Mouse (Mus musculus): ENCODE data around the gene Clnk. TPM values are rescaled to one million over a fixed set of nuclear protein-coding genes. Genes with fewer than 3 reads are reported as not detected.

The Clnk gene
- total and polyA plus RNA-seq, 2 experiments from 2014 or later = 0.08 to 0.38 TPM

GRCm38 (mm10) chr5:38881728-38882620 lies 5.4 kb upstream of the Clnk start:
- H3K27me3 ChIP-seq (ENCODE audit: insufficient read depth, low read length) = no peaks in the 10 kb centered on the region
- no peak overlapping the region for H3K4me3 ChIP-seq (ENCODE audit: low read depth, low read length)
- ATAC-seq (peak; percentile 89), DNase-seq (peak; percentile 83)
- H3K9ac ChIP-seq = no peak overlapping the region
- no peaks in the 10 kb centered on the region for H3K4me1 ChIP-seq (ENCODE audit: insufficient read depth)
- 25% methylated on average over 4 of the region's 4 CpGs for WGBS
- H3K36me3 ChIP-seq (ENCODE audit: insufficient read depth) = no peaks in the 10 kb centered on the region
- no peaks in the 10 kb centered on the region for H3K9me3 ChIP-seq (ENCODE audit: low read length)
- no peak overlapping the region for H3K4me2 ChIP-seq (ENCODE audit: low read depth)
- H3K27ac ChIP-seq (ENCODE audit: low read depth, low read length) = peak overlapping the region; percentile 70
- TF ChIP-seq CTCF (IDR thresholded peaks at IDR 0.05; ENCODE audit: low read depth) = no peak

DNA sequence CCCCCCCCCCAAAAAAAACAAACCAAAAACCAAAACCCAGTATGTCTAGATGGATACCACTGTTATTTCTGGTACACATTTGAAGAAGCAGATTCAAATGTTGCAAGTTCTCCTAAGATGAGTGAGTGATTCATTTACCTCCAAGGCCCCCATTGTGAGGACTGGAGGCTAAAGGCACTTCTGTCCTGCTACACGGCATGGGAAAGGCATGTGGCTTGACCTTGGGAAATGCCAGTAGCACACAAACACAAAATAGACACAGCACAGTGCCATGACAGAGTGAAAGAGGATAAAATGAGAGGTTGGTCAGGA lies 4.8 kb upstream of the Clnk start:
- Histone ChIP-seq H3K27me3 (ENCODE audit: insufficient read depth, low read length) (no peaks in the 10 kb centered on the region), H3K4me1 (ENCODE audit: insufficient read depth) (no peaks in the 10 kb centered on the region), H3K27ac (ENCODE audit: low read depth, low read length) (peak overlapping the region; percentile 70), H3K9me3 (ENCODE audit: low read length) (no peaks in the 10 kb centered on the region), H3K4me3 (ENCODE audit: low read depth, low read length) (no peak overlapping the region), H3K36me3 (ENCODE audit: insufficient read depth) (no peaks in the 10 kb centered on the region), H3K4me2 (ENCODE audit: low read depth) (no peak overlapping the region), H3K9ac (no peak overlapping the region)
- ATAC-seq = no peak
- TF ChIP-seq CTCF (IDR thresholded peaks at IDR 0.05; ENCODE audit: low read depth) = no peak
- DNase-seq = no peak
- 38% methylated on average over 1 of the region's 1 CpGs for WGBS

- H3K9ac ChIP-seq = no peak overlapping the region
- DNase-seq = peak; percentile 32
- H3K27ac ChIP-seq (ENCODE audit: low read depth, low read length) = no peak overlapping the region
- H3K4me3 ChIP-seq (ENCODE audit: low read depth, low read length) = no peak overlapping the region
- H3K27me3 ChIP-seq (ENCODE audit: insufficient read depth, low read length) = no peaks in the 10 kb centered on the region
- no peaks in the 10 kb centered on the region for H3K4me1 ChIP-seq (ENCODE audit: insufficient read depth)
- ATAC-seq = no peak
- H3K36me3 ChIP-seq (ENCODE audit: insufficient read depth) = no peaks in the 10 kb centered on the region
- no peaks in the 10 kb centered on the region for H3K9me3 ChIP-seq (ENCODE audit: low read length)
- 21% methylated on average over 11 of the region's 11 CpGs for WGBS
- no peak for TF ChIP-seq CTCF (IDR thresholded peaks at IDR 0.05; ENCODE audit: low read depth)
- H3K4me2 ChIP-seq (ENCODE audit: low read depth) = no peak overlapping the region
These were observed 3.5 kb upstream of the Clnk start for GRCm38 (mm10) chr5:38879989-38880706.

- 25% methylated on average over 3 of the region's 3 CpGs for WGBS
- no peak for TF ChIP-seq CTCF (IDR thresholded peaks at IDR 0.05; ENCODE audit: low read depth)
- Histone ChIP-seq H3K9ac (no peak overlapping the region), H3K4me3 (ENCODE audit: low read depth, low read length) (no peak overlapping the region), H3K27me3 (ENCODE audit: insufficient read depth, low read length) (no peaks in the 10 kb centered on the region), H3K4me1 (ENCODE audit: insufficient read depth) (no peaks in the 10 kb centered on the region), H3K27ac (ENCODE audit: low read depth, low read length) (no peak overlapping the region), H3K36me3 (ENCODE audit: insufficient read depth) (no peaks in the 10 kb centered on the region), H3K4me2 (ENCODE audit: low read depth) (no peak overlapping the region), H3K9me3 (ENCODE audit: low read length) (no peaks in the 10 kb centered on the region)
- ATAC-seq (no peak), DNase-seq (no peak)
These were observed 1.2 kb downstream of the Clnk start for GRCm38 (mm10) chr5:38875403-38875802.

DNA sequence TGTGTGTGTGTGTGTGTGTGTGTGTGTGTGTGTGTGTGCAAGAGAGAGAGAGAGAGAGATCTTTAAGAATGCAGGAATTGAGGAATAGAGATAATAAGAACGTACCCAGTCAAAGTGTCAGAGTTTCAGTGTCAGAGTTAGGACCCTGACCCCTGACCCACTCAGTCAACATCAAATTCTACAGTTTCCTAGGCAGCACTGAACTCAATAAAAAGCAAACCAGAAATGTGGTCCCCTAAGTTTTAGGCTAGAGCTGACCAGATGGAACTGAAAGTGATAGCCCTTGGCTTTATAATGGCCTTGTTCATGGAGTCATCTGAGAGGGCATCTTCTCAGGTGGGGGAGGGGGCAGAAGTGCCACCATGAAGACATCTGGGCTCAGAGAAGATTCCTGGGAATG lies 1.7 kb downstream of the Clnk start:
- no peak for ATAC-seq
- H3K27me3 ChIP-seq (ENCODE audit: insufficient read depth, low read length) = no peaks in the 10 kb centered on the region
- H3K36me3 ChIP-seq (ENCODE audit: insufficient read depth) = no peaks in the 10 kb centered on the region
- no peak for DNase-seq
- H3K27ac ChIP-seq (ENCODE audit: low read depth, low read length) = no peak overlapping the region
- H3K9ac ChIP-seq = no peak overlapping the region
- no peaks in the 10 kb centered on the region for H3K9me3 ChIP-seq (ENCODE audit: low read length)
- H3K4me2 ChIP-seq (ENCODE audit: low read depth) = no peak overlapping the region
- TF ChIP-seq CTCF (IDR thresholded peaks at IDR 0.05; ENCODE audit: low read depth) = no peak
- H3K4me3 ChIP-seq (ENCODE audit: low read depth, low read length) = no peak overlapping the region
- 52% methylated on average over 1 of the region's 1 CpGs for WGBS
- no peaks in the 10 kb centered on the region for H3K4me1 ChIP-seq (ENCODE audit: insufficient read depth)

DNA sequence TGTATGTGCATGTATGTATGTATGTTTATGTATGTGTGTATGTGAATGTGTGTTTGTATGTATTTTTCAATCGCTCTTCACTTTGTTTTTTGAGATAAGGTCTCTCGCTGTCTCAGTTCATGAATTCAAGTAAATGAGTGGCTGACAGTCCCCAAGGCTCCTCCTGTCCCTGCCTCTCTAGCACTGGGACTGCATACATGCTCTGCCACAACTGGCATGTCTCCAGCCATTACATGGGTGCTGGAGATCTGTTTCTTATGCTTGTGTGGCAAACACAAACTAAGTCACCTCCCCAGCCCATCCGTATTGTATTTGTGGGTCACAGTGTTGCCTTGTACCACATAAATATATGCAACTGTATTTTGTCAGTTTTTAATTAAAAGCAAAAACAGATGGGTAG lies 3.7 kb downstream of the Clnk start:
- H3K27ac ChIP-seq (ENCODE audit: low read depth, low read length) = no peak overlapping the region
- no peak overlapping the region for H3K4me3 ChIP-seq (ENCODE audit: low read depth, low read length)
- TF ChIP-seq CTCF (IDR thresholded peaks at IDR 0.05; ENCODE audit: low read depth) = no peak
- H3K36me3 ChIP-seq (ENCODE audit: insufficient read depth) = no peaks in the 10 kb centered on the region
- 98% methylated on average over 3 of the region's 3 CpGs for WGBS
- H3K9me3 ChIP-seq (ENCODE audit: low read length) = no peaks in the 10 kb centered on the region
- H3K4me1 ChIP-seq (ENCODE audit: insufficient read depth) = no peaks in the 10 kb centered on the region
- H3K27me3 ChIP-seq (ENCODE audit: insufficient read depth, low read length) = no peaks in the 10 kb centered on the region
- DNase-seq (no peak), ATAC-seq (no peak)
- no peak overlapping the region for H3K4me2 ChIP-seq (ENCODE audit: low read depth)
- no peak overlapping the region for H3K9ac ChIP-seq

- no peak for DNase-seq
- no peak overlapping the region for H3K4me2 ChIP-seq (ENCODE audit: low read depth)
- H3K9ac ChIP-seq = no peak overlapping the region
- no peaks in the 10 kb centered on the region for H3K27me3 ChIP-seq (ENCODE audit: insufficient read depth, low read length)
- H3K4me1 ChIP-seq (ENCODE audit: insufficient read depth) = no peaks in the 10 kb centered on the region
- no peak for TF ChIP-seq CTCF (IDR thresholded peaks at IDR 0.05; ENCODE audit: low read depth)
- 41% methylated on average over 2 of the region's 2 CpGs for WGBS
- no peak overlapping the region for H3K27ac ChIP-seq (ENCODE audit: low read depth, low read length)
- H3K4me3 ChIP-seq (ENCODE audit: low read depth, low read length) = no peak overlapping the region
- no peak for ATAC-seq
- H3K36me3 ChIP-seq (ENCODE audit: insufficient read depth) = no peaks in the 10 kb centered on the region
- H3K9me3 ChIP-seq (ENCODE audit: low read length) = no peaks in the 10 kb centered on the region
These were observed 5.0 kb downstream of the Clnk start for GRCm38 (mm10) chr5:38871591-38871990.

All from forebrain, postnatal 0 days (tissue).